Mouse (Mus musculus) ES-E14 (cell line): ENCODE measurements at regions not wholly inside any gene's neighbourhood (a gene's known extent, or its start where the extent isn't known, plus 50 kb on each side); places are given as distances from the start of the nearest gene placed in this dataset.

Experiments used
- HCFC1 ChIP-seq: IDR thresholded peaks from 2 replicates; pipeline ENCODE4 v1.6.1; 2012; ENCODE audit warnings: low read length, inconsistent platforms, borderline replicate concordance; ENCODE audit not compliant: insufficient read depth
- MAFK ChIP-seq: IDR thresholded peaks from 2 replicates; pipeline ENCODE4 v1.6.1; 2014; ENCODE audit warnings: mild to moderate bottlenecking, low read depth, low read length, inconsistent platforms; ENCODE audit not compliant: insufficient read depth
- ZNF384 ChIP-seq: IDR thresholded peaks from 2 replicates; pipeline ENCODE4 v1.6.1; 2012; ENCODE audit warnings: low read depth, low read length, inconsistent platforms

DNA sequence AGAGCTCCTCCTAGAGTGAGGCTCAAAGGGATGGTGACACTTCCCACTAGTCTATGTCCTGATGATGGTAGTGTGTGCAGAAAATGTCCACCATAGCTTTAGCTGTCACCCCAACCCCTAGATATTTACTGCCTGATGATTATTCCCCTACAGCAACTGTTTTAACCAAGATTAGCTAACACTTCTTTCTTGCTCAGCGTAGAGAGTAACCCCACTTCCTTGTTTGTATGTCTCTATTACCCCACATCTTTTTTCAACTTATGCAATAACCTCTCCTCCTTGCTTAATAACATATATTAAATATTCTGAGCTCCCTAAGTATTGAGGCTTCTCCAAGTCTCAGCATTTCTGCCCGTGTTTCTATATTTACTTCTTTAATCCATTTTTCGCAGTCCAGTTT lies 404.2 kb upstream of the Cntn3 start:
- TF ChIP-seq MAFK, result no peak
- no peak for TF ChIP-seq ZNF384
- TF ChIP-seq HCFC1, result no peak
